Mouse (Mus musculus): ENCODE data around the gene A230072I06Rik. TPM values are rescaled to one million over a fixed set of nuclear protein-coding genes. Genes with fewer than 3 reads are reported as not detected.

The A230072I06Rik gene
- not detected in 2 replicates for polyA plus RNA-seq (2014; fragmentation: Nextera tagmentation; extraction: Ambion mirVana)

DNA sequence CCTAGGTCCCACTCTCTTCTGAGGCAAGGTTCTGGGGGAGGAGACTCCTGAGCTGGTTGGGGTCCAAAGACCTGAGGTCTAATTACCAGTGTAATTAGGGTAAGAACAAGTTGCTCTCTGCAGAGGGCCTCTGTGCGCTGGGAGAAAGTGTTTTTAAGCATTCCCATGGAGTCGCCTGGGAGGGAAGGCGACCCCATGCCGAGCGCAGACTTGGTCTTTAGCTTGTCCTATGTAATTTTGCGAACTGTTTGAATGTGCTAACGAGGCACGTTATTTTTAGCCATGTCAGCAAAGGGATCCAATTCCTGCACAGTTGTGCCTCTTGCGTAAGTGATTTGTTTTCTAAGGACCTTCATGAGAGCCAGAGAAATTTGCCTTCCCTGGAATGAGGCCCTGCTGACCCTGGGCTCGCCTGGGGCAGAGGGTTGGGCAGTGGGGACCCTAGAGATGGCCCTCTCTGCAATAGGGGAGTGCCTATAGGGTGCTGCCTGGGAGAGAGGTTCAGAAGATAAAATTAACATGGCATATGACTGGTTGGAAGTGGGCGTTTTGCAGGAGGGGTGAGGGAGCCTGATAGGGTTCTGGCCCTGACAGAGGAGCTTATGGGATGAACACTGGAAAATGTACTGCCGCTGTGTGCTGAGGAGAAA, at the start of gene A230072I06Rik:
A230072I06Rik (plus strand) TSS at position 157 of the 650 bp plus-strand sequence.
- Histone ChIP-seq H3K9me3 (ENCODE audit: control insufficient read depth, low read length) (no peaks in the 10 kb centered on the region), H3K36me3 (ENCODE audit: control insufficient read depth, insufficient read depth, low read length) (no peaks in the 10 kb centered on the region), H3K4me2 (ENCODE audit: low read depth, low read length) (no peak within 1 kb of the TSS), H3K4me1 (ENCODE audit: control insufficient read depth, insufficient read depth, low read length) (peaks cover 19% of the 10 kb centered on the region), H3K9ac (ENCODE audit: low read depth, low read length) (no peak within 1 kb of the TSS), H3K27me3 (replicated peaks; ENCODE audit: control insufficient read depth, insufficient read depth, low read length) (no peaks in the 10 kb centered on the region), H3K27ac (replicated peaks; ENCODE audit: low read depth, low read length) (no peak within 1 kb of the TSS; the same call in 1 of the 2 replicates), H3K4me3 (ENCODE audit: low read depth, low read length) (no peak within 1 kb of the TSS)
- WGBS, result 32% methylated on average over 12 of the region's 12 CpGs
- peak; percentile 78 for DNase-seq (ENCODE audit: low spot score)
- peak; percentile 72 for ATAC-seq (ENCODE audit: low read depth)

- 0 out of 2 replicates have a peak, but pooled peaks cover 6% of the 10 kb centered on the region for H3K4me1 ChIP-seq (ENCODE audit: control insufficient read depth, insufficient read depth, low read length)
- no peak overlapping the region for H3K4me2 ChIP-seq (ENCODE audit: low read depth, low read length)
- no peaks in the 10 kb centered on the region for H3K27me3 ChIP-seq (replicated peaks; ENCODE audit: control insufficient read depth, insufficient read depth, low read length)
- H3K4me3 ChIP-seq (ENCODE audit: low read depth, low read length), result no peak overlapping the region
- H3K27ac ChIP-seq (replicated peaks; ENCODE audit: low read depth, low read length), result no peak overlapping the region
- WGBS, result 25% methylated on average over 11 of the region's 11 CpGs
- H3K9ac ChIP-seq (ENCODE audit: low read depth, low read length), result no peak overlapping the region
- ATAC-seq (ENCODE audit: low read depth) (no peak), DNase-seq (ENCODE audit: low spot score) (peak; percentile 51)
- no peaks in the 10 kb centered on the region for H3K9me3 ChIP-seq (ENCODE audit: control insufficient read depth, low read length)
- no peaks in the 10 kb centered on the region for H3K36me3 ChIP-seq (ENCODE audit: control insufficient read depth, insufficient read depth, low read length)
These were observed 44.6 kb upstream of the A230072I06Rik start for GRCm38 (mm10) chr8:12234039-12234438.

DNA sequence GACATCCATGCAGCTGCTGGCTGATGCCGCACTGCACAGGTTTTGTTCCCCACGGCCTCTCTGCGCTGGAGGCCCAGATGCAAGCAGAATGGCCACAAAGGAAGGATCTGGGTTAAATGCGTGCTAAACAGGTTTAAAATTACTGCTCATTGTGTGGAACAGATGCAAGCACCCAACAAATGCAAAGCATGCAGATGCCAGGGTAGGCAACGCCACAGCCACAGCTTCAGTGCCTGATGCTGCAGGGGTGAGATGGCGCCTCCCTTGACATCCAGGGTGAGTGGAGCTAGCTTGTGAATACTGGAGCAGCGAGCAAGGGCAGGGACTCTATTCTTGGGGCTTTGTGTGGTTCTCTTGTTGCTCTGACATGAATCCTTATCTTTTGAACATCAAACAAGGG, 39.8 kb upstream of the A230072I06Rik start:
- ATAC-seq (ENCODE audit: low read depth), result no peak
- WGBS, result 81% methylated on average over 7 of the region's 7 CpGs

GRCm38 (mm10) chr8:12240143-12240542, 38.5 kb upstream of the A230072I06Rik start:
- Histone ChIP-seq H3K9me3 (ENCODE audit: control insufficient read depth, low read length) (no peaks in the 10 kb centered on the region), H3K4me2 (ENCODE audit: low read depth, low read length) (no peak overlapping the region), H3K9ac (ENCODE audit: low read depth, low read length) (no peak overlapping the region), H3K27ac (replicated peaks; ENCODE audit: low read depth, low read length) (no peak overlapping the region), H3K4me1 (ENCODE audit: control insufficient read depth, insufficient read depth, low read length) (no peaks in the 10 kb centered on the region), H3K4me3 (ENCODE audit: low read depth, low read length) (no peak overlapping the region), H3K27me3 (replicated peaks; ENCODE audit: control insufficient read depth, insufficient read depth, low read length) (no peaks in the 10 kb centered on the region), H3K36me3 (ENCODE audit: control insufficient read depth, insufficient read depth, low read length) (no peaks in the 10 kb centered on the region)
- ATAC-seq (ENCODE audit: low read depth), result no peak
- no peak for DNase-seq (ENCODE audit: low spot score)
- WGBS, result 61% methylated on average over 9 of the region's 9 CpGs

More for the DNA sequence above, 39.8 kb upstream of the A230072I06Rik start:
- Histone ChIP-seq H3K27me3 (replicated peaks; ENCODE audit: control insufficient read depth, insufficient read depth, low read length) (no peaks in the 10 kb centered on the region), H3K4me2 (ENCODE audit: low read depth, low read length) (no peak overlapping the region), H3K27ac (replicated peaks; ENCODE audit: low read depth, low read length) (no peak overlapping the region), H3K4me1 (ENCODE audit: control insufficient read depth, insufficient read depth, low read length) (0 out of 2 replicates have a peak, but pooled peaks cover 6% of the 10 kb centered on the region), H3K4me3 (ENCODE audit: low read depth, low read length) (no peak overlapping the region), H3K9ac (ENCODE audit: low read depth, low read length) (no peak overlapping the region), H3K36me3 (ENCODE audit: control insufficient read depth, insufficient read depth, low read length) (no peaks in the 10 kb centered on the region), H3K9me3 (ENCODE audit: control insufficient read depth, low read length) (no peaks in the 10 kb centered on the region)
- DNase-seq (ENCODE audit: low spot score), result no peak

DNA sequence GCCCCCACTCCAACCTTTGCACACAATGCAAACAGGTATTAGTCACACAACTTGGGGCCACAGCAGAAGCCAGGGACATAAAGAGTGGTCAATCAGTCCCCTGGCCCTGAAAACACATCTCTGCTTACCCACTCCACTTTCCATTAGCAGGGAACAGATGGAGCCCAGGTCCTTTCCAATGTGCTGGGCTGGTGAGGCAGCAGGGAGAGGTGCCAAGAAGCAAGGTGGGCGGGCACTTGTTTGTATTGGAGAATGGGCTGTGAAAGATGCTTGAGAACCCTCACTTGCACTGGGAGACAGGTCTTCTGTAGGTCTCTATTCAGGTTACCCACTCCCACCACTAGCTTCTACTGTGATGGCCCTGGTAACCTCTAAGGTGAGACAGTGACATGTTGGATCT, 34.9 kb upstream of the A230072I06Rik start:
- no peaks in the 10 kb centered on the region for H3K9me3 ChIP-seq (ENCODE audit: control insufficient read depth, low read length)
- no peaks in the 10 kb centered on the region for H3K4me1 ChIP-seq (ENCODE audit: control insufficient read depth, insufficient read depth, low read length)
- no peak overlapping the region for H3K4me2 ChIP-seq (ENCODE audit: low read depth, low read length)
- no peaks in the 10 kb centered on the region for H3K27me3 ChIP-seq (replicated peaks; ENCODE audit: control insufficient read depth, insufficient read depth, low read length)
- ATAC-seq (ENCODE audit: low read depth) (no peak), DNase-seq (ENCODE audit: low spot score) (no peak)
- WGBS, result 71% methylated on average over 1 of the region's 1 CpGs
- H3K4me3 ChIP-seq (ENCODE audit: low read depth, low read length), result no peak overlapping the region
- no peaks in the 10 kb centered on the region for H3K36me3 ChIP-seq (ENCODE audit: control insufficient read depth, insufficient read depth, low read length)
- no peak overlapping the region for H3K9ac ChIP-seq (ENCODE audit: low read depth, low read length)
- no peak overlapping the region for H3K27ac ChIP-seq (replicated peaks; ENCODE audit: low read depth, low read length)

DNA sequence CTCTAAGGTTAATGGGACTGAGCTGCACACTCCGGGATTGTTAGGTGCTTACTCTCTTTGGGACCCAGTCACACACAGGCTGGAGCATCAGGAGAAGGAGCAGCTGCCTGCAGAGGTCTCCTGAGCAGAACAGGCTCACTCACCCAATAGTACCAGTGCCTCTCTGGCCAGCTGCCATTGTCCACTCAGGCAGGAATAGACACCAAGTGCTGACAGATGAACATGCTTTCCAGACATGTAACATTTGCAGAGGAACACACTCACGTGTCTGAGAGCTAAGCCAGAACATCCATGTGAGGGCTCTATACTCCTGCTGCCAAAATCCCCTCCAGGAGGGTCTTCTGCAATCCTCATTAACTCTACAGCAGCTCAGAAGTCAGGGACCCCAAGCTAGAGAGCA, 18.7 kb upstream of the A230072I06Rik start:
- no peak overlapping the region for H3K4me2 ChIP-seq (ENCODE audit: low read depth, low read length)
- ATAC-seq (ENCODE audit: low read depth) (no peak), DNase-seq (ENCODE audit: low spot score) (no peak)
- no peaks in the 10 kb centered on the region for H3K9me3 ChIP-seq (ENCODE audit: control insufficient read depth, low read length)
- WGBS, result 72% methylated on average over 2 of the region's 2 CpGs
- no peak overlapping the region for H3K27ac ChIP-seq (replicated peaks; ENCODE audit: low read depth, low read length)
- H3K36me3 ChIP-seq (ENCODE audit: control insufficient read depth, insufficient read depth, low read length), result no peaks in the 10 kb centered on the region
- no peaks in the 10 kb centered on the region for H3K4me1 ChIP-seq (ENCODE audit: control insufficient read depth, insufficient read depth, low read length)
- no peaks in the 10 kb centered on the region; the same call in 1 of the 2 replicates for H3K27me3 ChIP-seq (replicated peaks; ENCODE audit: control insufficient read depth, insufficient read depth, low read length)
- no peak overlapping the region for H3K9ac ChIP-seq (ENCODE audit: low read depth, low read length)
- no peak overlapping the region for H3K4me3 ChIP-seq (ENCODE audit: low read depth, low read length)

- Histone ChIP-seq H3K27me3 (replicated peaks; ENCODE audit: control insufficient read depth, insufficient read depth, low read length) (no peaks in the 10 kb centered on the region; the same call in 1 of the 2 replicates), H3K4me1 (ENCODE audit: control insufficient read depth, insufficient read depth, low read length) (no peaks in the 10 kb centered on the region), H3K9me3 (ENCODE audit: control insufficient read depth, low read length) (no peaks in the 10 kb centered on the region), H3K4me2 (ENCODE audit: low read depth, low read length) (no peak overlapping the region), H3K9ac (ENCODE audit: low read depth, low read length) (no peak overlapping the region), H3K4me3 (ENCODE audit: low read depth, low read length) (no peak overlapping the region), H3K27ac (replicated peaks; ENCODE audit: low read depth, low read length) (no peak overlapping the region), H3K36me3 (ENCODE audit: control insufficient read depth, insufficient read depth, low read length) (no peaks in the 10 kb centered on the region)
- ATAC-seq (ENCODE audit: low read depth), result no peak
- 58% methylated on average over 6 of the region's 6 CpGs for WGBS
- DNase-seq (ENCODE audit: low spot score), result no peak
These were observed 18.1 kb upstream of the A230072I06Rik start for GRCm38 (mm10) chr8:12260476-12261029.

DNA sequence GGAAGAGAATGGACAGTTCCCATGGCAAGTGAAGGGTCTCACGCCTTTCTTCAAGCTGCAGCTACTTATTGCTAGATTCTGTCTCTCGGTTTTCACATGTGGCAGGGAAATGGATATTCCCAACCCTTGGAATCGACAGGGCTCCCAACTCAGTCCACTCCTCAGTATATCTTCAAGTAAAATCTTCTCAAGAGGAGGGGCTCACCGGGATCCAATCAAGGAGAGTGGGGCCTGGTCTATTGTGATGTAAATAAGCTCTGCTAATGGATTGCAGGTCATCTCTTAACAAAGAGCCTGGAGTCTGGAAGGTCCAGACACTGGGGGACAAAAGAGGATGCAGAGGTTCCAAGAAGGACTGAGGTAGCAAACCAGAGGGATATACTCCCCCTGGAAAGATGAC, 17.1 kb upstream of the A230072I06Rik start:
- DNase-seq (ENCODE audit: low spot score), result no peak
- Histone ChIP-seq H3K4me2 (ENCODE audit: low read depth, low read length) (no peak overlapping the region), H3K9me3 (ENCODE audit: control insufficient read depth, low read length) (no peaks in the 10 kb centered on the region)

DNA sequence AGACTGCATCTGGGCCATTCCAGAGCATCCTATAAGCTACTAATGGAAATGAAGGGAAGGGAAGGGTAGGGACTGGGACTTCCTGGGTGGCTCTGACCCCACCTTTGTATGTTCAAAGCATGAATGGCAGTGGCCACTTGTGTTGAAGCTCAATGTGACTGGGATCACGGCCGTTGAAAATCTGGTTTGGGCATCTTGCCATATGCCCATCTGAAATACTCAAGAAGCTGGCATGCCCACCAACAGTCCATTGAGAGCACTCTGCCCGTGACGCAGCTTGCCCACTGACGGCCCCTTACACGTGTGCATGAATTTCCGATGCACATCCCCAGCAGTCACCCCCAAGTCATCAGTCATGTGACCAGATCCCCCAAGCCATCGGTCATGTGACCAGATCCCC, 13.6 kb upstream of the A230072I06Rik start:
- DNase-seq (ENCODE audit: low spot score) (no peak), ATAC-seq (ENCODE audit: low read depth) (no peak)
- Histone ChIP-seq H3K4me3 (ENCODE audit: low read depth, low read length) (no peak overlapping the region), H3K27me3 (replicated peaks; ENCODE audit: control insufficient read depth, insufficient read depth, low read length) (no peaks in the 10 kb centered on the region; the same call in 1 of the 2 replicates), H3K27ac (replicated peaks; ENCODE audit: low read depth, low read length) (no peak overlapping the region), H3K4me1 (ENCODE audit: control insufficient read depth, insufficient read depth, low read length) (no peaks in the 10 kb centered on the region), H3K9me3 (ENCODE audit: control insufficient read depth, low read length) (no peaks in the 10 kb centered on the region), H3K4me2 (ENCODE audit: low read depth, low read length) (no peak overlapping the region), H3K9ac (ENCODE audit: low read depth, low read length) (no peak overlapping the region), H3K36me3 (ENCODE audit: control insufficient read depth, insufficient read depth, low read length) (no peaks in the 10 kb centered on the region)
- whole genome bisulfite sequencing, result 92% methylated on average over 8 of the region's 8 CpGs

More for the DNA sequence above, 17.1 kb upstream of the A230072I06Rik start:
- 57% methylated on average over 4 of the region's 4 CpGs for WGBS
- no peaks in the 10 kb centered on the region for H3K4me1 ChIP-seq (ENCODE audit: control insufficient read depth, insufficient read depth, low read length)
- no peak for ATAC-seq (ENCODE audit: low read depth)
- no peak overlapping the region for H3K27ac ChIP-seq (replicated peaks; ENCODE audit: low read depth, low read length)
- no peak overlapping the region for H3K9ac ChIP-seq (ENCODE audit: low read depth, low read length)
- no peak overlapping the region for H3K4me3 ChIP-seq (ENCODE audit: low read depth, low read length)
- no peaks in the 10 kb centered on the region for H3K36me3 ChIP-seq (ENCODE audit: control insufficient read depth, insufficient read depth, low read length)
- no peaks in the 10 kb centered on the region; the same call in 1 of the 2 replicates for H3K27me3 ChIP-seq (replicated peaks; ENCODE audit: control insufficient read depth, insufficient read depth, low read length)

Data from embryonic facial prominence, embryonic 14.5 days (tissue).